30 mouse cellular contexts compared by ENCODE assay signal in the genomic region with DNA sequence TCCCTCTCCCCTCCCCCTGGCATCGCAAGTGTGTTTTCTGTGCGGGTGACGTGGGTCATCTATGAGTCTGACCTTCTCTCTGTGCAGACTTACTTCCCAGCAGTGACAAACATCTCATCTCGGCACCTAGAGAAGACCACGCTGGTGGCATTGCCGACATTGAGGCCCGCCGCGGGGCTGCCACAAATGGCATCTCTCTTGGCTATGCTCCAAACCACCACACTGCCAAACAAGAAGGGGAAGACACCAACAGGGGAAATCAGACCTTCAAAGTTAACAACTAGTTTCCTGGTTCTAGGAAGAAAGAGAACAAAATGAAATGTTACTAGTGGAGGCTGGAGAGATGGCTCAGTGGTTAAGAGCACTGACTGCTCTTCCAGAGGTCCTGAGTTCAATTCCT. TPM values are rescaled to one million over a fixed set of nuclear protein-coding genes. Genes with fewer than 3 reads are reported as not detected.
DNase-seq lines count a peak whose midpoint lies in the region; ATAC-seq and TF ChIP-seq lines count a peak whose summit lies in the region.
"Had no signal": no experiment of that assay in that cellular context is flagged by ENCODE, and none has a peak within 500 bp of the region (broad histone marks: within the 10 kb centered on the region; RNA-seq: fewer than 3 reads in every experiment).

No protein-coding gene starts in this region.

- WGBS in forebrain, postnatal 0 days = 86% methylated on average over 9 of the region's 9 CpGs

- peak; percentile 23 for DNase-seq in CD4-positive, CD25-positive, alpha-beta regulatory T cell, adult 2 months (ENCODE audit: low read depth, low spot score)
- DNase-seq in left cerebral cortex, postnatal 4 days = peak; percentile 20
- DNase-seq in left cerebral cortex, adult 18-20 months (ENCODE audit: low spot score in 2 of 2) = no peak
- peak; percentile 9 to 32 for DNase-seq in CD8-positive naive resting alpha-beta T cell, adult 2 months (ENCODE audit: low read depth in 2 of 2, low spot score in 2 of 2)
- DNase-seq in naive thymus-derived CD4-positive, alpha-beta T cell, adult 2 months (ENCODE audit: low read depth) = peak; percentile 51
- DNase-seq in urinary bladder, postnatal 4 days (ENCODE audit: low spot score in 2 of 2) = no peak
- no peak for DNase-seq in forebrain, postnatal 0 days
- DNase-seq: adrenal gland, adult 8-10 months; adrenal gland, postnatal 25 days; B cell, adult 2 months; cerebellum, adult 18-20 months; cerebellum, adult 9-10 months; cerebellum, postnatal 25 days; embryo, embryonic 11 days; gastrocnemius, adult 2 months; gastrocnemius, postnatal 14 days; heart, adult 18-20 months; heart, postnatal 14 days; heart, postnatal 4 days had no signal

- no peak overlapping the region for H3K9ac ChIP-seq in forebrain, postnatal 0 days
- H3K9ac ChIP-seq: embryonic facial prominence, embryonic 13.5 days; forebrain, embryonic 12.5 days; heart, embryonic 13.5 days; hindbrain, embryonic 14.5 days had no signal

- H3K4me2 ChIP-seq in forebrain, postnatal 0 days (ENCODE audit: low read depth) = no peak overlapping the region
- H3K4me2 ChIP-seq: embryonic facial prominence, embryonic 13.5 days; forebrain, embryonic 12.5 days; heart, embryonic 13.5 days; hindbrain, embryonic 14.5 days had no signal

- no peaks in the 10 kb centered on the region for H3K36me3 ChIP-seq in forebrain, postnatal 0 days (ENCODE audit: insufficient read depth)
- H3K36me3 ChIP-seq: embryonic facial prominence, embryonic 10.5 days; embryonic facial prominence, embryonic 13.5 days; forebrain, embryonic 12.5 days; heart, embryonic 13.5 days had no signal

- no peak for TF ChIP-seq CTCF in forebrain, postnatal 0 days (IDR thresholded peaks at IDR 0.05; ENCODE audit: low read depth)

- H3K4me3 ChIP-seq in forebrain, postnatal 0 days (ENCODE audit: low read depth, low read length) = no peak overlapping the region
- H3K4me3 ChIP-seq: embryonic facial prominence, embryonic 10.5 days; embryonic facial prominence, embryonic 13.5 days; erythroblast, embryonic 14.5 days; forebrain, embryonic 12.5 days; gastrocnemius, adult 2 months; heart, embryonic 13.5 days had no signal

- no peak for ATAC-seq in CD4-positive, CD25-positive, alpha-beta regulatory T cell, adult 4 months
- no peak for ATAC-seq in forebrain, postnatal 0 days
- ATAC-seq: activated CD4-positive, CD25-positive, alpha-beta regulatory T cell, adult 4 months; forebrain, embryonic 16.5 days; intestine, postnatal 0 days had no signal

- H3K9me3 ChIP-seq in forebrain, postnatal 0 days (ENCODE audit: low read length) = no peaks in the 10 kb centered on the region
- H3K9me3 ChIP-seq: embryonic facial prominence, embryonic 10.5 days; embryonic facial prominence, embryonic 13.5 days; forebrain, embryonic 12.5 days; heart, embryonic 13.5 days had no signal

- no peak overlapping the region for H3K27ac ChIP-seq in forebrain, postnatal 0 days (ENCODE audit: low read depth, low read length)
- H3K27ac ChIP-seq: embryonic facial prominence, embryonic 10.5 days; embryonic facial prominence, embryonic 13.5 days; forebrain, embryonic 12.5 days; gastrocnemius, adult 2 months; heart, embryonic 13.5 days; hindbrain, embryonic 14.5 days had no signal

- H3K27me3 ChIP-seq in forebrain, postnatal 0 days (ENCODE audit: insufficient read depth, low read length) = no peaks in the 10 kb centered on the region
- H3K27me3 ChIP-seq: embryonic facial prominence, embryonic 13.5 days; forebrain, embryonic 12.5 days; heart, embryonic 13.5 days had no signal

- intact Hi-C loops in left cerebral cortex, postnatal 4 days (cut with DNase I) = no loop called here

- H3K4me1 ChIP-seq in forebrain, postnatal 0 days (ENCODE audit: insufficient read depth) = no peaks in the 10 kb centered on the region
- H3K4me1 ChIP-seq: forebrain, embryonic 12.5 days had no signal

RNA-seq across cellular contexts. Expression of gene Cfap52, which starts 16.0 kb away (rescaled TPM):
- polyA plus RNA-seq in CD4-positive, CD25-positive, alpha-beta regulatory T cell, adult 4 months (2017; shearing (Covaris generic)) = not detected
- 1 to 10 TPM; 2.0 to 5.7 TPM for total RNA-seq in left cerebral cortex, postnatal 4 days (2021)
- total RNA-seq in left cerebral cortex, adult 18-20 months (2021) = 1 to 10 TPM; 1.9 to 4.7 TPM
- 3.0 and 4.2 TPM in 2 replicates for total RNA-seq in forebrain, postnatal 0 days (2014; rRNA removed)
- 2.6 and 4.8 TPM in 2 replicates for polyA plus RNA-seq in forebrain, postnatal 0 days (2015; fragmentation: Nextera tagmentation; extraction: Ambion mirVana)
- total RNA-seq: adrenal gland, adult 8-10 months; adrenal gland, postnatal 25 days; MEL had no signal
- polyA plus RNA-seq: activated CD4-positive, CD25-positive, alpha-beta regulatory T cell, adult 4 months; erythroblast, embryonic 14.5 days had no signal

RNA-seq across cellular contexts. Expression of gene Stx8, which starts 16.5 kb away (rescaled TPM):
- polyA plus RNA-seq in CD4-positive, CD25-positive, alpha-beta regulatory T cell, adult 4 months (2017; shearing (Covaris generic)) = 10 to 100 TPM; 51.2 to 57.7 TPM
- total RNA-seq in left cerebral cortex, postnatal 4 days (2021) = 10 to 100 TPM; 26.7 to 30.1 TPM
- 10 to 100 TPM; 34.3 to 38.1 TPM for total RNA-seq in left cerebral cortex, adult 18-20 months (2021)
- 11.1 and 21.6 TPM in 2 replicates for total RNA-seq in forebrain, postnatal 0 days (2014; rRNA removed)
- polyA plus RNA-seq in forebrain, postnatal 0 days (2015; fragmentation: Nextera tagmentation; extraction: Ambion mirVana) = 67.8 and 78.9 TPM in 2 replicates

RNA-seq across cellular contexts. Expression of gene Usp43, which starts 27.5 kb away (rescaled TPM):
- not detected for polyA plus RNA-seq in CD4-positive, CD25-positive, alpha-beta regulatory T cell, adult 4 months (2017; shearing (Covaris generic))
- total RNA-seq in left cerebral cortex, postnatal 4 days (2021) = 10 to 100 TPM; 32.2 to 33.3 TPM
- total RNA-seq in left cerebral cortex, adult 18-20 months (2021) = 1 to 10 TPM; 2.7 to 2.8 TPM
- 7.0 and 12.3 TPM in 2 replicates for total RNA-seq in forebrain, postnatal 0 days (2014; rRNA removed)
- 3.8 and 4.8 TPM in 2 replicates for polyA plus RNA-seq in forebrain, postnatal 0 days (2015; fragmentation: Nextera tagmentation; extraction: Ambion mirVana)
- total RNA-seq: MEL had no signal
- polyA plus RNA-seq: activated CD4-positive, CD25-positive, alpha-beta regulatory T cell, adult 4 months; erythroblast, embryonic 14.5 days had no signal

Comparison
In these comparisons a context has a peak if more than half of its experiments do, and no peak if none do; other contexts are left out.
1. DNase-seq: peak in CD4-positive, CD25-positive, alpha-beta regulatory T cell, adult 2 months (single experiment), left cerebral cortex, postnatal 4 days (single experiment), CD8-positive naive resting alpha-beta T cell, adult 2 months (2 of 2) and naive thymus-derived CD4-positive, alpha-beta T cell, adult 2 months (single experiment); none in left cerebral cortex, adult 18-20 months (0 of 2), urinary bladder, postnatal 4 days (0 of 2) and forebrain, postnatal 0 days (single experiment).